Mouse (Mus musculus) limb, embryonic 13.5 days (tissue): ENCODE results near the gene Sphk1. TPM values are rescaled to one million over a fixed set of nuclear protein-coding genes. Genes with fewer than 3 reads are reported as not detected.
A peak's percentile ranks its signal among the peaks of the same experiment; 100 is the strongest.
"Not testable (repeated sequence)": the region's sequence is repeated elsewhere in the genome, so short reads cannot be mapped to it uniquely, and the experiment has no call there.

Source experiments
- ATAC-seq: fragments of 200-750 bp; cut with Nextera tagmentation; 2 replicates; pipeline ENCODE4 v1.8.0; 2017; ENCODE audit warnings: low read depth, moderate number of reproducible peaks, moderate TSS enrichment; ENCODE audit not compliant: low FRiP score
- H3K27ac ChIP-seq: fragments of 300-500 bp; sonication (generic); 2 replicates; pipeline ENCODE4 v1.5.1; 2015; ENCODE audit warnings: inconsistent platforms, mild to moderate bottlenecking, moderate library complexity
- H3K27me3 ChIP-seq: fragments of 300-500 bp; sonication (generic); 2 replicates; pipeline ENCODE4 v1.6.1; 2015; ENCODE audit warnings: mild to moderate bottlenecking, inconsistent platforms
- H3K36me3 ChIP-seq: fragments of 300-500 bp; sonication (generic); 2 replicates; pipeline ENCODE4 v1.6.1; 2015; ENCODE audit warnings: inconsistent platforms, mild to moderate bottlenecking, moderate library complexity
- H3K4me1 ChIP-seq: fragments of 300-500 bp; sonication (generic); 2 replicates; pipeline ENCODE4 v1.6.1; 2015; ENCODE audit warnings: inconsistent platforms
- H3K4me2 ChIP-seq: fragments of 300-500 bp; sonication (generic); replicated peaks from 2 replicates; pipeline ENCODE4 v1.6.1; 2015; ENCODE audit warnings: inconsistent platforms, mild to moderate bottlenecking, moderate library complexity
- H3K4me3 ChIP-seq: fragments of 300-500 bp; sonication (generic); 2 replicates; pipeline ENCODE4 v1.5.1; 2015; ENCODE audit warnings: moderate library complexity, mild to moderate bottlenecking, inconsistent platforms
- H3K9ac ChIP-seq: fragments of 300-500 bp; sonication (generic); 2 replicates; pipeline ENCODE4 v1.6.1; 2015; ENCODE audit warnings: mild to moderate bottlenecking, inconsistent platforms
- H3K9me3 ChIP-seq: fragments of 300-500 bp; sonication (generic); 2 replicates; pipeline ENCODE4 v1.6.1; 2016; ENCODE audit warnings: inconsistent platforms
- WGBS: fragments of 180-500 bp; shearing (Covaris S2); methylation state at CpG from one replicate; pipeline ENCODE4 v1.1.7; 2015; 5-methylcytosine and 5-hydroxymethylcytosine counted together
- polyA plus RNA-seq: library from polyadenylated mRNA; unstranded; fragments of >200 nt; fragmentation: Nextera tagmentation; extraction: Ambion mirVana; gene quantifications from 2 replicates; pipeline ENCODE4 v1.2.1, GENCODE M21; 2015

The Sphk1 gene
- 2.3 and 2.9 TPM in 2 replicates for polyA plus RNA-seq

GRCm38 (mm10) chr11:116530187-116531147, at the start of gene Sphk1:
Gene Sphk1, plus strand, starts transcription at chr11:116530925.
- Histone ChIP-seq H3K9ac (peak within 1 kb of the TSS; percentile 40), H3K4me3 (peak within 1 kb of the TSS; percentile 59), H3K27ac (no peak within 1 kb of the TSS), H3K4me1 (peaks cover 43% of the 10 kb centered on the region), H3K4me2 (peak within 1 kb of the TSS; percentile 99), H3K9me3 (no peaks in the 10 kb centered on the region), H3K36me3 (no peaks in the 10 kb centered on the region), H3K27me3 (peaks cover 63% of the 10 kb centered on the region)
- ATAC-seq, result no peak
- 34% methylated on average over 11 of the region's 11 CpGs for WGBS

GRCm38 (mm10) chr11:116480975-116481374, 49.8 kb upstream of the Sphk1 start:
- WGBS, result 96% methylated on average over 8 of the region's 8 CpGs
- Histone ChIP-seq H3K27me3 (no peaks in the 10 kb centered on the region), H3K36me3 (peaks cover 98% of the 10 kb centered on the region), H3K9me3 (no peaks in the 10 kb centered on the region), H3K4me3 (no peak overlapping the region), H3K27ac (no peak overlapping the region), H3K4me2 (no peak overlapping the region), H3K4me1 (no peaks in the 10 kb centered on the region), H3K9ac (no peak overlapping the region)
- no peak for ATAC-seq

GRCm38 (mm10) chr11:116481776-116482175, 48.9 kb upstream of the Sphk1 start:
- H3K4me1 ChIP-seq, result no peaks in the 10 kb centered on the region
- no peak overlapping the region for H3K9ac ChIP-seq
- no peaks in the 10 kb centered on the region for H3K9me3 ChIP-seq
- WGBS, result 94% methylated on average over 7 of the region's 7 CpGs
- no peak for ATAC-seq
- H3K4me2 ChIP-seq, result no peak overlapping the region
- H3K4me3 ChIP-seq, result no peak overlapping the region
- H3K27me3 ChIP-seq, result no peaks in the 10 kb centered on the region
- H3K36me3 ChIP-seq, result peaks cover 98% of the 10 kb centered on the region
- H3K27ac ChIP-seq, result no peak overlapping the region

- H3K36me3 ChIP-seq, result peaks cover 86% of the 10 kb centered on the region
- no peak for ATAC-seq
- 89% methylated on average over 8 of the region's 8 CpGs for WGBS
- no peak overlapping the region for H3K4me2 ChIP-seq
- H3K9me3 ChIP-seq, result no peaks in the 10 kb centered on the region
- H3K4me3 ChIP-seq, result no peak overlapping the region
- no peak overlapping the region for H3K27ac ChIP-seq
- H3K4me1 ChIP-seq, result peaks cover 7% of the 10 kb centered on the region
- H3K9ac ChIP-seq, result no peak overlapping the region
- no peaks in the 10 kb centered on the region for H3K27me3 ChIP-seq
These were observed 46.5 kb upstream of the Sphk1 start for GRCm38 (mm10) chr11:116484261-116484660.

- no peak for ATAC-seq
These were observed 42.5 kb upstream of the Sphk1 start for GRCm38 (mm10) chr11:116488207-116488606.

GRCm38 (mm10) chr11:116488693-116489375, 41.9 kb upstream of the Sphk1 start:
- Histone ChIP-seq H3K9ac (peak overlapping the region; percentile 98), H3K36me3 (peaks cover 42% of the 10 kb centered on the region), H3K4me1 (peaks cover 14% of the 10 kb centered on the region), H3K4me3 (peak overlapping the region; percentile 96), H3K9me3 (no peaks in the 10 kb centered on the region), H3K27ac (no peak overlapping the region), H3K4me2 (peak overlapping the region; percentile 76), H3K27me3 (no peaks in the 10 kb centered on the region)
- no peak for ATAC-seq
- WGBS, result 75% methylated on average over 14 of the region's 14 CpGs

More at GRCm38 (mm10) chr11:116488207-116488606, 42.5 kb upstream of the Sphk1 start:
- peaks cover 48% of the 10 kb centered on the region for H3K36me3 ChIP-seq
- no peak overlapping the region for H3K9ac ChIP-seq
- no peak overlapping the region for H3K4me2 ChIP-seq
- no peak overlapping the region for H3K4me3 ChIP-seq
- no peaks in the 10 kb centered on the region for H3K9me3 ChIP-seq
- H3K27me3 ChIP-seq, result no peaks in the 10 kb centered on the region
- H3K4me1 ChIP-seq, result peaks cover 14% of the 10 kb centered on the region
- no peak overlapping the region for H3K27ac ChIP-seq

GRCm38 (mm10) chr11:116489771-116490231, 40.9 kb upstream of the Sphk1 start:
- Histone ChIP-seq H3K27ac (peak overlapping the region; percentile 78), H3K4me1 (peaks cover 17% of the 10 kb centered on the region), H3K9ac (peak overlapping the region; percentile 98), H3K36me3 (peaks cover 32% of the 10 kb centered on the region), H3K9me3 (no peaks in the 10 kb centered on the region), H3K27me3 (no peaks in the 10 kb centered on the region), H3K4me3 (peak overlapping the region; percentile 96), H3K4me2 (peak overlapping the region; percentile 76)
- peak; percentile 42 for ATAC-seq
- under 1% methylated on average over 39 of the region's 39 CpGs for WGBS

GRCm38 (mm10) chr11:116490232-116491107, 40.3 kb upstream of the Sphk1 start:
- Histone ChIP-seq H3K36me3 (peaks cover 26% of the 10 kb centered on the region), H3K9me3 (no peaks in the 10 kb centered on the region), H3K4me1 (peaks cover 18% of the 10 kb centered on the region), H3K27ac (peak overlapping the region; percentile 78), H3K4me3 (peak overlapping the region; percentile 96), H3K27me3 (no peaks in the 10 kb centered on the region), H3K4me2 (peak overlapping the region; percentile 76), H3K9ac (peak overlapping the region; percentile 98)
- ATAC-seq, result peak; percentile 91
- WGBS, result under 1% methylated on average over 62 of the region's 62 CpGs

- H3K27ac ChIP-seq, result peak overlapping the region; percentile 78; the same call in 1 of the 2 replicates
- ATAC-seq, result no peak
- H3K36me3 ChIP-seq, result peaks cover 17% of the 10 kb centered on the region
- WGBS, result 67% methylated on average over 6 of the region's 6 CpGs
- H3K4me1 ChIP-seq, result peaks cover 18% of the 10 kb centered on the region
- H3K27me3 ChIP-seq, result no peaks in the 10 kb centered on the region
- H3K4me2 ChIP-seq, result peak overlapping the region; percentile 76
- no peaks in the 10 kb centered on the region for H3K9me3 ChIP-seq
- H3K9ac ChIP-seq, result no peak overlapping the region
- H3K4me3 ChIP-seq, result no peak overlapping the region
These were observed 39.4 kb upstream of the Sphk1 start for GRCm38 (mm10) chr11:116491338-116491737.

GRCm38 (mm10) chr11:116492507-116492906, 38.2 kb upstream of the Sphk1 start:
- not testable (repeated sequence) for H3K27ac ChIP-seq, H3K4me2 ChIP-seq, ATAC-seq, H3K27me3 ChIP-seq, H3K9ac ChIP-seq, H3K4me3 ChIP-seq, H3K36me3 ChIP-seq, H3K9me3 ChIP-seq
- WGBS, result 86% methylated on average over 1 of the region's 1 CpGs
- H3K4me1 ChIP-seq, result peaks cover 18% of the 10 kb centered on the region

- Histone ChIP-seq H3K4me1 (peaks cover 18% of the 10 kb centered on the region), H3K4me3 (no peak overlapping the region), H3K36me3 (no peaks in the 10 kb centered on the region), H3K9me3 (no peaks in the 10 kb centered on the region), H3K27ac (no peak overlapping the region), H3K9ac (no peak overlapping the region), H3K27me3 (no peaks in the 10 kb centered on the region), H3K4me2 (no peak overlapping the region)
- ATAC-seq, result no peak
- WGBS, result 85% methylated on average over 5 of the region's 5 CpGs
These were observed 37.5 kb upstream of the Sphk1 start for GRCm38 (mm10) chr11:116493191-116493590.
